Mouse (Mus musculus): ENCODE data around the gene Sf3b4. TPM values are rescaled to one million over a fixed set of nuclear protein-coding genes. Genes with fewer than 3 reads are reported as not detected.
"Not testable (repeated sequence)": the region's sequence is repeated elsewhere in the genome, so short reads cannot be mapped to it uniquely, and the experiment has no call there.

The Sf3b4 gene
- polyA plus RNA-seq, 1 experiment from 2014 or later: 70.1 TPM

GRCm38 (mm10) chr3:96197129-96197749 is 25.1 kb downstream of the Sf3b4 start:
- Histone ChIP-seq H3K9ac (ENCODE audit: low read length) (peak overlapping the region; percentile 72), H3K36me3 (ENCODE audit: control insufficient read depth, insufficient read depth, low read length) (no peaks in the 10 kb centered on the region), H3K4me3 (ENCODE audit: low read depth, low read length) (peak overlapping the region; percentile 58), H3K9me3 (ENCODE audit: control insufficient read depth, low read length) (no peaks in the 10 kb centered on the region), H3K4me1 (replicated peaks; ENCODE audit: control insufficient read depth, insufficient read depth) (peaks cover 9% of the 10 kb centered on the region), H3K27me3 (ENCODE audit: control insufficient read depth, insufficient read depth, low read length) (no peaks in the 10 kb centered on the region), H3K4me2 (replicated peaks; ENCODE audit: low read depth) (peak overlapping the region; percentile 87), H3K27ac (replicated peaks) (peak overlapping the region; percentile 92)
- peak; percentile 87 for DNase-seq (ENCODE audit: low spot score)
- peak; percentile 33; the same call in 1 of the 2 replicates for TF ChIP-seq CTCF (IDR thresholded peaks at IDR 0.05; ENCODE audit: low read depth)
- no peak for TF ChIP-seq EP300 (optimal IDR thresholded peaks at IDR 0.05)
- WGBS: under 1% methylated on average over 50 of the region's 50 CpGs
- ATAC-seq (ENCODE audit: low FRiP score, low TSS enrichment): peak; percentile 91

DNA sequence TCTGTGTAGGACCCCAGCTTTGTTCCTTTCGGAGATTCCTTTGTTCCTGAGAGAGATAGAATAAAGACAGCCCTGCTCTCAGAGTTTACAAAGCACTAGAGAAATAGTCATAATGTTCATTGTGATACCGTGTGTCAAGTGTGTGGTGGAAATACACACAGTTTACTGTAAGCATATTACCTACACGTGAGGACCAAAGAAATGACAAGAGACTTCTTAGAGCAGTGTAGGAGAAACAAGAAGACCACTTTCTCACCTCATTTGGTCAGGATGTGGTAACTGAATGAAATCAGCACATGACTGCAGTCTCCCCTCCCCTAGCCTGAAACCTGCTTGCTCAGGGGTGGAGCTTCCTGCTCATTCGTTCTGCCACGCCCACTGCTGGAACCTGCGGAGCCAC is 26.0 kb downstream of the Sf3b4 start:
- peak overlapping the region; percentile 87 for H3K4me2 ChIP-seq (replicated peaks; ENCODE audit: low read depth)
- no peaks in the 10 kb centered on the region for H3K9me3 ChIP-seq (ENCODE audit: control insufficient read depth, low read length)
- ATAC-seq (ENCODE audit: low FRiP score, low TSS enrichment) (peak; percentile 24), DNase-seq (ENCODE audit: low spot score) (no peak)
- peaks cover 9% of the 10 kb centered on the region for H3K4me1 ChIP-seq (replicated peaks; ENCODE audit: control insufficient read depth, insufficient read depth)
- H3K27ac ChIP-seq (replicated peaks): peak overlapping the region; percentile 65
- no peak overlapping the region for H3K9ac ChIP-seq (ENCODE audit: low read length)
- H3K36me3 ChIP-seq (ENCODE audit: control insufficient read depth, insufficient read depth, low read length): no peaks in the 10 kb centered on the region
- TF ChIP-seq CTCF (IDR thresholded peaks at IDR 0.05; ENCODE audit: low read depth) (no peak), EP300 (optimal IDR thresholded peaks at IDR 0.05) (no peak)
- H3K27me3 ChIP-seq (ENCODE audit: control insufficient read depth, insufficient read depth, low read length): no peaks in the 10 kb centered on the region
- WGBS: under 1% methylated on average over 6 of the region's 6 CpGs
- peak overlapping the region; percentile 58; the same call in 1 of the 2 replicates for H3K4me3 ChIP-seq (ENCODE audit: low read depth, low read length)

- H3K4me1 ChIP-seq (replicated peaks; ENCODE audit: control insufficient read depth, insufficient read depth); H3K9me3 ChIP-seq (ENCODE audit: control insufficient read depth, low read length); H3K36me3 ChIP-seq (ENCODE audit: control insufficient read depth, insufficient read depth, low read length); H3K27ac ChIP-seq (replicated peaks); H3K9ac ChIP-seq (ENCODE audit: low read length); ATAC-seq (ENCODE audit: low FRiP score, low TSS enrichment); H3K4me2 ChIP-seq (replicated peaks; ENCODE audit: low read depth); H3K27me3 ChIP-seq (ENCODE audit: control insufficient read depth, insufficient read depth, low read length); DNase-seq (ENCODE audit: low spot score); H3K4me3 ChIP-seq (ENCODE audit: low read depth, low read length): not testable (repeated sequence)
- 30% methylated on average over 6 of the region's 8 CpGs for WGBS
Observed at GRCm38 (mm10) chr3:96198601-96199251, 26.6 kb downstream of the Sf3b4 start.

DNA sequence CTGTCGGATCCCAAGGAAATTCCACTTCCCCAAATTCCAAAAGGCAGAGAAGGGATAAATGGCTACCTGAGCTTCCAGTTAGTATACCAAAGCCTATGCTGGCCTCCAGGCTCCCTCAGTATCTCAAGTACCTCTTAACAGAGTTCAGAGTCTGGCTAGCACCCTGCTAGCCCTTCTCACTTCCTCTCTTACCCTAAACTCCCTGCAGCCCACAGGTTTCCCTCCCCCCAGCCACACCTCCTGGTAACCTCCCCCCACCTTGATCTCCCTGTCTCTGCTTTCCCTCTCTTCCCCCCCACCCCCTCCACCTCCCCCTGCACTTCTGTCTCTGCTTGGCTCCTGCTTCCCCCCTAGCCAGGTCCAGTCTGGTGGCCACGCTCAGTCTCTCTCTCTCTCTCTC is 27.6 kb downstream of the Sf3b4 start:
- WGBS: 58% methylated on average over 2 of the region's 2 CpGs
- peaks cover 9% of the 10 kb centered on the region for H3K4me1 ChIP-seq (replicated peaks; ENCODE audit: control insufficient read depth, insufficient read depth)
- H3K9me3 ChIP-seq (ENCODE audit: control insufficient read depth, low read length): no peaks in the 10 kb centered on the region
- H3K4me3 ChIP-seq (ENCODE audit: low read depth, low read length): no peak overlapping the region
- no peaks in the 10 kb centered on the region for H3K36me3 ChIP-seq (ENCODE audit: control insufficient read depth, insufficient read depth, low read length)
- H3K4me2 ChIP-seq (replicated peaks; ENCODE audit: low read depth): no peak overlapping the region
- no peaks in the 10 kb centered on the region for H3K27me3 ChIP-seq (ENCODE audit: control insufficient read depth, insufficient read depth, low read length)
- no peak overlapping the region for H3K27ac ChIP-seq (replicated peaks)
- ATAC-seq (ENCODE audit: low FRiP score, low TSS enrichment): no peak
- H3K9ac ChIP-seq (ENCODE audit: low read length): no peak overlapping the region
- DNase-seq (ENCODE audit: low spot score): no peak
- TF ChIP-seq CTCF (IDR thresholded peaks at IDR 0.05; ENCODE audit: low read depth) (no peak), EP300 (optimal IDR thresholded peaks at IDR 0.05) (no peak)

DNA sequence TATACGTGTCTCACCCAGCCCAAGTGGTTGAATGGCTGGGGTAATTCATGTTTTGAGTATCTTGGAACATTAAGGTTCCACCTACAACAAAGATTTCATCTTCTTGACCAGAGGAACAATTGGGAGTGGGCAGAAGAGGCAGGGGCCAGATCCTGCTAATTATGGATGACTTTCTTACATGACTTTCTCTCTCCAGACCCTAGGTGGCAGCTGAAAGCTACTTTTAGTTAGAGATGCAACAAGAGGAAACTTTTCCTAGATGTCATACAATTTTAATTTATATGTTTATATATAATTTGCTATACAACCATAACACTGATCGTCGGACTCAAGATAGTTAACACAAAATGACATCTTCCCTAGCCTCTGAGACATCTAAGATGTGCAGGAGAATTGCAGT is 35.7 kb downstream of the Sf3b4 start:
- no peaks in the 10 kb centered on the region for H3K36me3 ChIP-seq (ENCODE audit: control insufficient read depth, insufficient read depth, low read length)
- H3K4me3 ChIP-seq (ENCODE audit: low read depth, low read length): no peak overlapping the region
- ATAC-seq (ENCODE audit: low FRiP score, low TSS enrichment) (no peak), DNase-seq (ENCODE audit: low spot score) (no peak)
- 59% methylated on average over 3 of the region's 3 CpGs for WGBS
- no peak overlapping the region for H3K9ac ChIP-seq (ENCODE audit: low read length)
- no peaks in the 10 kb centered on the region for H3K27me3 ChIP-seq (ENCODE audit: control insufficient read depth, insufficient read depth, low read length)
- no peak overlapping the region for H3K4me2 ChIP-seq (replicated peaks; ENCODE audit: low read depth)
- H3K27ac ChIP-seq (replicated peaks): no peak overlapping the region
- TF ChIP-seq CTCF (IDR thresholded peaks at IDR 0.05; ENCODE audit: low read depth) (peak; percentile 59), EP300 (optimal IDR thresholded peaks at IDR 0.05) (no peak)
- no peaks in the 10 kb centered on the region for H3K4me1 ChIP-seq (replicated peaks; ENCODE audit: control insufficient read depth, insufficient read depth)
- H3K9me3 ChIP-seq (ENCODE audit: control insufficient read depth, low read length): no peaks in the 10 kb centered on the region

GRCm38 (mm10) chr3:96209242-96209641 is 37.1 kb downstream of the Sf3b4 start:
- no peak overlapping the region for H3K27ac ChIP-seq (replicated peaks)
- H3K27me3 ChIP-seq (ENCODE audit: control insufficient read depth, insufficient read depth, low read length): no peaks in the 10 kb centered on the region
- TF ChIP-seq CTCF (IDR thresholded peaks at IDR 0.05; ENCODE audit: low read depth) (peak; percentile 66), EP300 (optimal IDR thresholded peaks at IDR 0.05) (no peak)
- no peak overlapping the region for H3K4me3 ChIP-seq (ENCODE audit: low read depth, low read length)
- no peak overlapping the region for H3K4me2 ChIP-seq (replicated peaks; ENCODE audit: low read depth)
- WGBS: 26% methylated on average over 15 of the region's 15 CpGs
- H3K9me3 ChIP-seq (ENCODE audit: control insufficient read depth, low read length): no peaks in the 10 kb centered on the region
- no peaks in the 10 kb centered on the region for H3K4me1 ChIP-seq (replicated peaks; ENCODE audit: control insufficient read depth, insufficient read depth)
- DNase-seq (ENCODE audit: low spot score) (peak; percentile 35), ATAC-seq (ENCODE audit: low FRiP score, low TSS enrichment) (no peak)
- no peak overlapping the region for H3K9ac ChIP-seq (ENCODE audit: low read length)
- no peaks in the 10 kb centered on the region for H3K36me3 ChIP-seq (ENCODE audit: control insufficient read depth, insufficient read depth, low read length)

Measured in stomach, postnatal 0 days (tissue).